Mouse (Mus musculus): ENCODE data around the gene 4933402J07Rik. TPM values are rescaled to one million over a fixed set of nuclear protein-coding genes. Genes with fewer than 3 reads are reported as not detected.

Gene 4933402J07Rik
- polyA plus RNA-seq, 1 experiment from 2014 or later, result not detected

- DNase-seq (ENCODE audit: low spot score), result peak; percentile 31
- Histone ChIP-seq H3K9me3 (no peaks in the 10 kb centered on the region), H3K4me1 (replicated peaks) (peaks cover 21% of the 10 kb centered on the region), H3K4me3 (peak overlapping the region; percentile 49), H3K36me3 (no peaks in the 10 kb centered on the region), H3K27me3 (ENCODE audit: insufficient read depth, poor library complexity, severe bottlenecking) (0 out of 2 replicates have a peak, but pooled peaks cover 10% of the 10 kb centered on the region), H3K27ac (peak overlapping the region; percentile 82)
- 30% methylated on average over 13 of the region's 13 CpGs for WGBS
Observed at GRCm38 (mm10) chr8:87569706-87570563, 6.3 kb downstream of the 4933402J07Rik start.

GRCm38 (mm10) chr8:87570564-87570855 lies 6.9 kb downstream of the 4933402J07Rik start:
- DNase-seq (ENCODE audit: low spot score), result no peak
- Histone ChIP-seq H3K27me3 (ENCODE audit: insufficient read depth, poor library complexity, severe bottlenecking) (0 out of 2 replicates have a peak, but pooled peaks cover 10% of the 10 kb centered on the region), H3K4me3 (peak overlapping the region; percentile 49), H3K4me1 (replicated peaks) (peaks cover 21% of the 10 kb centered on the region), H3K27ac (peak overlapping the region; percentile 82), H3K36me3 (no peaks in the 10 kb centered on the region), H3K9me3 (no peaks in the 10 kb centered on the region)
- WGBS, result 2% methylated on average over 8 of the region's 8 CpGs

GRCm38 (mm10) chr8:87570880-87571279 lies 7.2 kb downstream of the 4933402J07Rik start:
- peak; percentile 21 for DNase-seq (ENCODE audit: low spot score)
- Histone ChIP-seq H3K27ac (peak overlapping the region; percentile 82; the same call in 1 of the 2 replicates), H3K36me3 (no peaks in the 10 kb centered on the region), H3K4me3 (peak overlapping the region; percentile 49), H3K27me3 (ENCODE audit: insufficient read depth, poor library complexity, severe bottlenecking) (0 out of 2 replicates have a peak, but pooled peaks cover 10% of the 10 kb centered on the region), H3K4me1 (replicated peaks) (peaks cover 21% of the 10 kb centered on the region), H3K9me3 (no peaks in the 10 kb centered on the region)
- WGBS, result 12% methylated on average over 7 of the region's 7 CpGs

- no peaks in the 10 kb centered on the region for H3K36me3 ChIP-seq
- H3K27ac ChIP-seq, result no peak overlapping the region
- H3K9me3 ChIP-seq, result no peaks in the 10 kb centered on the region
- H3K4me1 ChIP-seq (replicated peaks), result peaks cover 4% of the 10 kb centered on the region; the same call in 1 of the 2 replicates
- 0% methylated on average over 2 of the region's 2 CpGs for WGBS
- DNase-seq (ENCODE audit: low spot score), result peak; percentile 72
- no peak overlapping the region for H3K4me3 ChIP-seq
- H3K27me3 ChIP-seq (ENCODE audit: insufficient read depth, poor library complexity, severe bottlenecking), result no peaks in the 10 kb centered on the region
Observed at GRCm38 (mm10) chr8:87594272-87594671, 30.6 kb downstream of the 4933402J07Rik start.

- H3K4me3 ChIP-seq, result no peak overlapping the region
- no peaks in the 10 kb centered on the region for H3K36me3 ChIP-seq
- peaks cover 18% of the 10 kb centered on the region for H3K27me3 ChIP-seq (ENCODE audit: insufficient read depth, poor library complexity, severe bottlenecking)
- H3K27ac ChIP-seq, result no peak overlapping the region
- peaks cover 20% of the 10 kb centered on the region for H3K4me1 ChIP-seq (replicated peaks)
- DNase-seq (ENCODE audit: low spot score), result no peak
- 83% methylated on average over 2 of the region's 2 CpGs for WGBS
- H3K9me3 ChIP-seq, result no peaks in the 10 kb centered on the region
Observed at GRCm38 (mm10) chr8:87602731-87603130, 39.1 kb downstream of the 4933402J07Rik start.

- Histone ChIP-seq H3K27me3 (ENCODE audit: insufficient read depth, poor library complexity, severe bottlenecking) (no peaks in the 10 kb centered on the region), H3K27ac (no peak overlapping the region), H3K9me3 (no peaks in the 10 kb centered on the region), H3K4me1 (replicated peaks) (peaks cover 4% of the 10 kb centered on the region; the same call in 1 of the 2 replicates), H3K36me3 (no peaks in the 10 kb centered on the region), H3K4me3 (no peak overlapping the region)
- 82% methylated on average over 7 of the region's 7 CpGs for WGBS
- DNase-seq (ENCODE audit: low spot score), result no peak
Observed at GRCm38 (mm10) chr8:87609110-87609509, 45.5 kb downstream of the 4933402J07Rik start.

- Histone ChIP-seq H3K4me3 (no peak overlapping the region), H3K9me3 (no peaks in the 10 kb centered on the region), H3K27me3 (ENCODE audit: insufficient read depth, poor library complexity, severe bottlenecking) (no peaks in the 10 kb centered on the region), H3K4me1 (replicated peaks) (peaks cover 4% of the 10 kb centered on the region; the same call in 1 of the 2 replicates), H3K36me3 (no peaks in the 10 kb centered on the region), H3K27ac (no peak overlapping the region)
- DNase-seq (ENCODE audit: low spot score), result no peak
- WGBS, result 95% methylated on average over 4 of the region's 4 CpGs
Observed at GRCm38 (mm10) chr8:87609651-87610192, 46.1 kb downstream of the 4933402J07Rik start.

- WGBS, result 91% methylated on average over 1 of the region's 1 CpGs
- no peak for DNase-seq (ENCODE audit: low spot score)
- Histone ChIP-seq H3K9me3 (no peaks in the 10 kb centered on the region), H3K36me3 (no peaks in the 10 kb centered on the region), H3K27ac (no peak overlapping the region), H3K4me3 (no peak overlapping the region), H3K4me1 (replicated peaks) (peaks cover 8% of the 10 kb centered on the region; the same call in 1 of the 2 replicates), H3K27me3 (ENCODE audit: insufficient read depth, poor library complexity, severe bottlenecking) (no peaks in the 10 kb centered on the region; the same call in 1 of the 2 replicates)
Observed at GRCm38 (mm10) chr8:87613701-87614100, 50.0 kb downstream of the 4933402J07Rik start.

- Histone ChIP-seq H3K36me3 (no peaks in the 10 kb centered on the region), H3K9me3 (no peaks in the 10 kb centered on the region), H3K4me1 (replicated peaks) (peaks cover 8% of the 10 kb centered on the region; the same call in 1 of the 2 replicates), H3K27ac (no peak overlapping the region), H3K4me3 (no peak overlapping the region), H3K27me3 (ENCODE audit: insufficient read depth, poor library complexity, severe bottlenecking) (no peaks in the 10 kb centered on the region; the same call in 1 of the 2 replicates)
- no peak for DNase-seq (ENCODE audit: low spot score)
- WGBS, result 62% methylated on average over 7 of the region's 7 CpGs
Observed at GRCm38 (mm10) chr8:87619118-87619517, 55.5 kb downstream of the 4933402J07Rik start.

GRCm38 (mm10) chr8:87619529-87619928 lies 55.9 kb downstream of the 4933402J07Rik start:
- WGBS, result 63% methylated on average over 2 of the region's 2 CpGs

GRCm38 (mm10) chr8:87620225-87620624 lies 56.6 kb downstream of the 4933402J07Rik start:
- H3K9me3 ChIP-seq, result no peaks in the 10 kb centered on the region
- H3K36me3 ChIP-seq, result no peaks in the 10 kb centered on the region
- DNase-seq (ENCODE audit: low spot score), result no peak
- no peak overlapping the region for H3K4me3 ChIP-seq
- H3K27me3 ChIP-seq (ENCODE audit: insufficient read depth, poor library complexity, severe bottlenecking), result no peaks in the 10 kb centered on the region; the same call in 1 of the 2 replicates
- H3K27ac ChIP-seq, result no peak overlapping the region
- H3K4me1 ChIP-seq (replicated peaks), result peaks cover 4% of the 10 kb centered on the region; the same call in 1 of the 2 replicates
- WGBS, result 68% methylated on average over 6 of the region's 6 CpGs

More at GRCm38 (mm10) chr8:87619529-87619928, 55.9 kb downstream of the 4933402J07Rik start:
- no peak for DNase-seq (ENCODE audit: low spot score)
- H3K4me3 ChIP-seq, result no peak overlapping the region
- H3K27me3 ChIP-seq (ENCODE audit: insufficient read depth, poor library complexity, severe bottlenecking), result no peaks in the 10 kb centered on the region; the same call in 1 of the 2 replicates
- H3K4me1 ChIP-seq (replicated peaks), result peaks cover 8% of the 10 kb centered on the region; the same call in 1 of the 2 replicates
- no peaks in the 10 kb centered on the region for H3K36me3 ChIP-seq
- no peaks in the 10 kb centered on the region for H3K9me3 ChIP-seq
- no peak overlapping the region for H3K27ac ChIP-seq

- Histone ChIP-seq H3K36me3 (no peaks in the 10 kb centered on the region), H3K4me3 (no peak overlapping the region), H3K9me3 (no peaks in the 10 kb centered on the region), H3K27ac (no peak overlapping the region), H3K4me1 (replicated peaks) (no peaks in the 10 kb centered on the region), H3K27me3 (ENCODE audit: insufficient read depth, poor library complexity, severe bottlenecking) (no peaks in the 10 kb centered on the region; the same call in 1 of the 2 replicates)
- no peak for DNase-seq (ENCODE audit: low spot score)
- WGBS, result 86% methylated on average over 12 of the region's 12 CpGs
Observed at GRCm38 (mm10) chr8:87621181-87621580, 57.5 kb downstream of the 4933402J07Rik start.

GRCm38 (mm10) chr8:87629656-87630055 lies 66.0 kb downstream of the 4933402J07Rik start:
- H3K27me3 ChIP-seq (ENCODE audit: insufficient read depth, poor library complexity, severe bottlenecking), result 0 out of 2 replicates have a peak, but pooled peaks cover 3% of the 10 kb centered on the region
- no peaks in the 10 kb centered on the region for H3K36me3 ChIP-seq
- H3K27ac ChIP-seq, result no peak overlapping the region
- no peak overlapping the region for H3K4me3 ChIP-seq
- no peaks in the 10 kb centered on the region for H3K9me3 ChIP-seq
- no peak for DNase-seq (ENCODE audit: low spot score)
- WGBS, result 40% methylated on average over 6 of the region's 6 CpGs
- H3K4me1 ChIP-seq (replicated peaks), result peaks cover 23% of the 10 kb centered on the region

All from hindbrain, embryonic 10.5 days (tissue).